Mouse (Mus musculus) cerebellum, adult 11-12 months (tissue): Measurements from ENCODE around the gene Abcd3.
A peak's percentile ranks its signal among the peaks of the same experiment; 100 is the strongest.

ENCODE experiments used
- DNase-seq: peaks from one replicate; pipeline ENCODE4 v3.0.0; 2022

Abcd3 gene

GRCm38 (mm10) chr3:121737453-121737852 is 77.6 kb downstream of the Abcd3 start:
- DNase-seq: no peak

DNA sequence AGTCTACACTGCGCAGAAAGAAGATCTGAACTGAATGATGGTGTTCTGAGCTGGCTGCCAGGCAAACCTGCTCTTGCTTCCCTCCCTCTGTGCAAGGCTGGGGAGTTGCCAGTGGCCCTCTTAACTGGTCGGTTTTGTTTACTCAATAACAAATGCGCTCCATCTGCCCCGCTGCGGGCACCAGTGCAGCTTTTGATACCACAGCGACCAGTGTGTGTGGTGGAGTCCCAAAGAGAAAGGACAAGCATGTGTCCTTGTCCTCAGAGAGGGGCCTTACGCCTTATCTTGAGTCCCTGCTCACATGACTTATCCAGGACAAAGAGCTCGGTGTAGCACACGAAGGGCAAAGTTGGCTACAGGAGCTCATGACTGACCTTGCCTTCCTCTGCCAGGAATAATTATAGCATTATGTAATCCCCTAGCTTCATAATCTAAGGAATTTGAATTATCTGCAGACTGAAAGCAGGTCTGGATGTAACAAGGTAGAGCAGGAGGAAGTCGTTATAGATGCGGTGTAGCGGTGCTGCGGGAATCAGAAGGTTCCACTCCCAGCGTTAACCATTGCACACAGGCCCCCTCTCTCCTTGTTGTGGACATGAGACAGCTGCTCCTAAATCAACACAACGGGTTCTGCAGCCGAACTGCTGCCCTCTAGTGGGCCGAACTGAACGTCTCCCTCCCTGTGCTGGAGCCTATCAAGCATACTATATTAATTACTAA is 78.9 kb downstream of the Abcd3 start:
- peak; percentile 85 for DNase-seq

GRCm38 (mm10) chr3:121735542-121735941 is 79.6 kb downstream of the Abcd3 start:
- DNase-seq: no peak

DNA sequence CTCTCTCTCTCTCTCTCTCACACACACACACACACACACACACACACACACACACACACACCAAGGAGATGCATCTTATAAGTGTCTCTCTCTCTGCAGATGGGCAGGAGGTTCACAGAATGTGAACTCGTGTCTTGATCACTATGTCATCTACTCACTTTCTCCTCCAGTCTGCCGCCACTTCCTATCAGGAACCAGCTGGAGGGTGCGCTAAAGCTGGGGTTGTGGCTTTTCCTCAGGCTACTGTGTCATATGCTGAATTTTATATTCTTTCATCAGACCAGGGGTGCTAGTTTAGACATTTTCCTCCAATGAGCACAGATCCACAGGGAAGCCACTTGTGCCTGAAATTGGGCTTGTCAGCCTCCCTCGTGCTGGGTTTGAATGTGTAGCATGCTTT is 85.4 kb downstream of the Abcd3 start:
- no peak for DNase-seq

DNA sequence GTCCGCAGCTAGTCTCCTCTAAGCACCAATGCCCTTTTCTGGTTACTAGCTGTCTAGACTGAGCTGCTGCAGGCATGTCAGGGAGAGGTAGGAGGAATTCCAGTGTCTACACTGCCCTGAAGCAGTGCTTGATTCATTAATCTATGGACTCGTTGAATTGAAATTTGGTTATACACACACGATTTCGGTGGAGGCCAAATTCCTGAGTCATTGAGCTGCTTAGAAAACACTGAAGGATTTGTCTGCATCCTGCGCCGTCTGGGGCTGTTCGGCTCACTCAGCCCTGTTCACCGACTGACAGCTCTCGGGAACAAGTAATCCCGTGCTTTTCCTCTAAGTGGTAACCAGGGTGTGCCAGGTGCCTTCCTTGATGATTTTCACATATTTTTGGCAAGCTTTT is 89.5 kb downstream of the Abcd3 start:
- DNase-seq: no peak

- DNase-seq: no peak
These were observed 90.5 kb downstream of the Abcd3 start for GRCm38 (mm10) chr3:121724553-121724952.

GRCm38 (mm10) chr3:121723968-121724524 is 91.1 kb downstream of the Abcd3 start:
- no peak for DNase-seq

DNA sequence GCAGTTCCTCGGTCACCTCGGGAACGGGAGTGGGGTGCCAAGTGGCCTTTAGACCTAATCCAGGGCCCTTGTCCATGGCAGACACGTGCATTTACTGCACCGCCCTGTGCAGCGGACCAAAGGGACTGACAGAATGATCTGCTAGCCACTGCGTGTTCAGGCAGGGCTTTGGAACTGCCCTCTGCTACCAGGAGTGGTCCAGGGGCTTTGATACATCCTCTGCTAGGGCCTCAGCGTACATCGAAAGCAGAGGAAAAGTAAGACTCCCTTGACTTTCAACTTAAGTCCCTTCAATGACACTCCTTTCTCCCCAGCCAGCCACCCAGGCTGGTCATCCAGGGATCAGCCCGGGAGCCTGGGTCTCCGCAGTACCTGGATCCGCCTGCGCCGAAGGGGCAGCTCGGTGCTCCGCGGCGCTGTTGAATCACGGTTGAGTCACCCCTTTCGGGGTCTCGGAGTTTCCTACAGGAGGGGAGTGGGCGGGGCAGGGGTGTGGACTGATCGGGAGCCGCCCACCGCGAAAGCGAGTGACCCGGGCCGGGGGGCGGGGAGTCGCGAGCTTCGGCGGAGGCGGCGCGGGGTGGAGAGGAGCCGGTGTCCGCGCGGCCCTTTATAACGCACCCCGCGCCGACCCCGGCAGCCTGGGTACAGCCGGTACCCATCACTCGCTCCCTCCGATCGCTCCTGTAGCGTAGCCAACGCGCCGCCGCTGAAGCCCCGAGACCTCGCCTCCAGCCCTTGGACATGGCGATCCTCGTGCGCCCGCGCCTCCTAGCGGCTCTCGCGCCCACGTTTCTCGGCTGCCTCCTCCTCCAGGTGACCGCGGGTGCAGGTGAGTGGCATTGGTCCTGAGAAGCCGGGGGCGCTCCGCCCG is 91.9 kb downstream of the Abcd3 start, which contains the start of gene F3:
TSS of gene F3 (plus strand) at position 567 of the 874 bp plus-strand sequence.
- peak; percentile 77 for DNase-seq

DNA sequence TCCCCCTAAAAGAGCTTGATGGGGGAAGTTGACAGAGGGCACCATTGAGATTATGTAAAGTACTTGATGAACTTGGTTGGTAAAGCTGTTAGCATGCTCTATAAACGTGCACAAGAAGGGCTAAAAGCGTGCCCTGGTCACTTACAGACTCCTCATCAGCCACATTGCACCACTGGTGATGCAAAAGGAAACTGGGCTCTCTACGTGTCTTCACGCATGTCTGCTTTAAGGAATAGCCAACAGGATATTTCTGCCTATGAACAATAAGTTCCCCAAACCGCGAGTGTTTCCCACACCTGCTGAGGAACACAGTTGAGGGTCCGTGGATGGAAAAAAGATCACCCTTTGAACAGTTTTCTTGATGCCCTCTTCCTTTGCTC is 93.4 kb downstream of the Abcd3 start:
- DNase-seq: no peak

DNA sequence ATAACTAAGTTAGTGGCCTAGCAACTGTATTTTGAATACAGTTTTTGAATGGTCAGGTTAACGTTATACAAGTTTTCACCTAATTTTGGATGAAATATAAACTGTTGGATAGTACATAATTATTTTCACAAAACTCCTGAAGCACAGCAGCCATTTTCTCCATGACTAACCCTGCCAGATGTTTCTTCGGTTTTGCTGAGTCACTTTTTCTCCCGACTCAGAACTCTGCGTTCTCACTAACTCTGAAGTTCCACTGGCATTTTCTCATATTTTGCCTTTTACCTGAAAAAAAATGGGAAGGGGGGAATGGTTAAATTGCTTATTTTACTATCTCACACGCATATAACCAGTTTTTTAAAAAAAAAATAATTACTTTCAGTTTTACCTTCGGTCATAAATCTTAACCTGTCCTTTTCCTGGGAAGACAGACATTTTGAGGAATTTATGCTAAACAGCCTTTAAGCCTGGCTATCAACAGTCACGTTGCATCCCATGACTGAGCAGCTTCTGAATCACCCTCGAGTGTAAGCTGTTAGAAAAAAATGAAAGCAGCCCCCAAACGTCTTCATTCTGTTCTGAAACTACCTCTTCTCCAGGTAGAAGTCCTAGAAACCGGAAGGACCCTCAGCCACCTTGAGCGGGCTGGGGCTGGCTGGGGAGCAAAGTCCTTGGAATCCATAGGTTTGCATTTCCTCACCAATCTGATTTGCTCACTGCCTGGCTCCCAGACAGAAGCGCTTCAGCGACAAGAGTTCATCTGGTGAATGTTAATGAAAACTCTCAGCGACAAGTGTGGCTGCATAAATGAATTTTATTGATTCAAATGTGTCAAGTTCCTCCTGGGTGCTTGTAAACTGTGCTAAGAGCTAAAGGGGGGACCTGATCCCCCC is 94.1 kb downstream of the Abcd3 start:
- no peak for DNase-seq

DNA sequence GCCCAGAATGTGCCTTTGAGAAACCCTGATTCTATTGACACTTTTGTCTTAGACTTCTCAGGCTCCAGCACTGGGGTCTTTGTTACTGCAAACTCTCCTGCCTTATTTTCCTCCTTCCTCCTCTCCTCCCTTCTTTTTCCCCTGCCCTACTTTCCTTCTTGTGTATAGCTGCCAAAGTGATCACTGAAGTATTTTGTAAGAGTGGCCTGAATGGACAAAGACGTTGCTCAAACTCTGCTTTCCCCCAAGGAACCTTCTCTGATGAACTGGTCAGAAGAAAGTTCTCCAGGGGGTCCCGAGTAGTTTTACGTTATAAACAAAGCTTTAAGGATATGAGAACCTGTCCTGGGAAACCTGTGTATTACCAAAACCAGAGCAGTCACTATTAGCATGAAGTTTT is 95.4 kb downstream of the Abcd3 start:
- no peak for DNase-seq

GRCm38 (mm10) chr3:121718679-121719078 is 96.4 kb downstream of the Abcd3 start:
- no peak for DNase-seq

DNA sequence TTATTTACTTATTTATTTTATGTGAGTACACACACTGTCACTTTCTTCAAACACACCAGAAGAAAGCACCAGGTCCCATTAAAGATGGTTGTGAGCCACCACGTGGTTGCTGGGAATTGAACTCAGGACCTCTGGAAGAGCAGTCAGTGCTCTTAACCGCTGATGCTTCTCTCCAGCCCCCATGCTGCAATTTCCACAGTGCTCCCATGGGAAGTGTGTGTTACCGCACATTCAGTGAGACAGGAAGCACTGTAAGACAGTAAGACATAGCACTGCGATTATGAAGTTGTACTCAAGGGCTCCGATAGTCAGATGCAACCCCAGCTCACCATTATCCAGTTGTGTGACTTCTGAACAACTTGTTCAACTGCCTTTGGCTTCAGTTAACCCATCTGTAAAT is 98.6 kb downstream of the Abcd3 start:
- no peak for DNase-seq

DNA sequence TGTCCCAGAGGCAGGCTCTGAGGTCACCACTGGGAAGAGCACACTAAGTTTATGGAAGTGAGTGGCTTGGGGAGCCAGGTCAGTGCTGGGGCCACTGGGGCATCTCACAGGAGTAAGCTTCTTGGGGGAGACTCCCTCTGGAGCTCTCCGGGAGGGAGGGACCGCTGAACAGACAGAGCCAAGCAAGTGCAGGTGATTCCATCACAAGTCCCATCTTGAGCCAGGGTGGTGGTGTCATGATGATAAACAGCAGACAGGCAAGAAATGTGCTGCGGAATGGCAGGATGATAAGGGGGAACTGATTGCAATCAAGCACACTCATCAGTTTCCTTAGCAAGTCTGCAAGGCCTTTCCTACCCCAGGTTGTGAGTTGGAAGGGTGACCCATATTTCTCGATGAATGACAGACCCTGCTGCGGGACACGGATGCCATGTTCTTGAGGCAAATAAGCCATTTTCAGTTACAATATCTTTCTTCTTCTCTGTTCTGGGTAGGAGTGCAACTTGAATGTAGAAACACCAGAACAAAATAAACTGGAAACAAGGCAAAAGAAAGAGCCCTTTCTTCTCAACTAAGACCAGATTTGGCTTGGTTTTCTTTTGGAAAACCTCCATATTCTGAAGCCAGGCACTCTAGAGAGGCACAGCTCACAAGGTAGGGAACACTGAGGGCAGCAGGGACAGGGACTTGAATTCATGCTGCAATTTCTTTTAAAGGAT is 99.2 kb downstream of the Abcd3 start:
- no peak for DNase-seq

- no peak for DNase-seq
These were observed 99.8 kb downstream of the Abcd3 start for GRCm38 (mm10) chr3:121715336-121715735.

DNA sequence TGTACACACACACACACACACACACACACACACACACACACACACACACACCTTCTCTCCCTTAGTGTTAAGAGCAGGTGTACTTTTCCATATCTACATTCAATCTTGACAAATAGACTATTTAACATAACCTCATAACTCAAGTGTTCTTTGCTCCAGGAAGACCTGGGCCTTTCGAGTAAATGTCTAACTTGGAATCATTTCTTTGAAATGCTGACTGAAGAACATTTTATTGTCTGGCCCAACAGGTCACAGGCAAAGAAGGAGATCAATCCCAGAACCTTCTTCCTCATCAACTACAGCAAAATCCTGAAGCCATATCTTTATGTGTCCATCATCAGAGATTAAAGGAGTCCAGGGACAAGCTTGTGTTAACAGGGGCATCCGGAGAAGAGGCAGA is 100.6 kb downstream of the Abcd3 start:
- DNase-seq: no peak

GRCm38 (mm10) chr3:121713816-121714215 is 101.3 kb downstream of the Abcd3 start:
- no peak for DNase-seq

DNA sequence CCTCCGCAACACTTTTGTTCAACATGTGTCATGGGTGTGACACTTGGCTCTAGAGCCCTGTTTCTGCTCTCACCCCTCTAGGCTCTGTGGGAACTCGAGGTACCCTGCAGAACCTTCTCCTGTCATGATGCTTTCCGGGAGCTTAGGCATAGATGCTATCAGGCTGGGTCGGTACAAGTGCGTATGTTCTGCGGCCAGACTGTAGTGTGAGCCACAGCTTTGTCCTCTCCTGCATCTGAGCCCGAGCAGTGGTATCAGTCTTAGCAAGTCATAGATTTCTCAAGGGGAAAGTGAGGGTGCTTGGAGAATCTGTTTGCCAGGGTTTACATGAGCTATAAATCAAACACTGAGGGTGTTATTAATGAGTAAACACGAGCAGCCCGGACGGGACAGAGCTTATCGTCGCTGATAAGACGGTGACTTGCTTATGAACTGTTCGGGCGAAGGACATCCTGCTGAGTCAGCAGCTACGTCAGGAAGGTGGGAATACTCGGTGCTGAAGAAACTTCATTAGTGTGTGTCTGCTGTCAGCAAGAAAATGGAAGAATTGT is 101.9 kb downstream of the Abcd3 start:
- DNase-seq: no peak

DNA sequence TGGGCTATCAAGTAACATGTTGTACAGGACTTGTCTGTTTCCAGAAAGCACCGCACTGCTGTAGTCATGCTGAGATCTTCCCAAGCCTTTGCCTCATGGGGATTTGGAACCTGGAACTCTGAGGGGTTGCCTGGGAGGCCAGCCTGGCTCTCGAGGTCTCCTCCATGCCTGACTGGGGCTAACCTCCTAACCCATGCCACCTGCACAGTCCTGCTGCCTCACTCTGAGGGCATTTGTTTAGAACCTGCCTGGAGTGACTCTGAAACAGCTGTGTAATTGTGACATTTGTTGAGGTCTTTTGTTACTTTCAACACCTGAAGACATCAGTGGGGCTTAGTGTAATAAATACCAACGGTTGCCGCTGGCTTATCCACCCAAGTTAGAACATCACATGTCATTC is 102.9 kb downstream of the Abcd3 start:
- no peak for DNase-seq

GRCm38 (mm10) chr3:121710894-121711531 is 104.1 kb downstream of the Abcd3 start:
- DNase-seq: no peak
